Mouse (Mus musculus) ES-E14 (cell line): Measurements from ENCODE around the gene Cbx4.

Experiments used
- CHD2 ChIP-seq: IDR thresholded peaks from 2 replicates; pipeline ENCODE4 v1.6.1; 2014; ENCODE audit warnings: mild to moderate bottlenecking, low read depth, low read length, inconsistent platforms
- HCFC1 ChIP-seq: IDR thresholded peaks from 2 replicates; pipeline ENCODE4 v1.6.1; 2012; ENCODE audit warnings: low read length, inconsistent platforms, borderline replicate concordance; ENCODE audit not compliant: insufficient read depth
- MAFK ChIP-seq: IDR thresholded peaks from 2 replicates; pipeline ENCODE4 v1.6.1; 2014; ENCODE audit warnings: mild to moderate bottlenecking, low read depth, low read length, inconsistent platforms; ENCODE audit not compliant: insufficient read depth
- ZC3H11A ChIP-seq: IDR thresholded peaks from 2 replicates; pipeline ENCODE4 v1.6.1; 2012; ENCODE audit warnings: low read depth, mild to moderate bottlenecking, inconsistent platforms, low read length, borderline replicate concordance

- TF ChIP-seq HCFC1 (no peak), CHD2 (no peak), ZC3H11A (no peak), MAFK (no peak)
These were observed 25.3 kb upstream of the Cbx4 start for GRCm38 (mm10) chr11:119111345-119111744.
